Comparison of ENCODE assay signal across 10 mouse cellular contexts in genomic region chr7:132214031-132214430, GRCm38 (mm10).
"Had no signal": no experiment of that assay in that cellular context is flagged by ENCODE, and none has a peak within 500 bp of the region (broad histone marks: within the 10 kb centered on the region; RNA-seq: fewer than 3 reads in every experiment).

No protein-coding gene starts in this region.

- H3K4me1 ChIP-seq: liver, embryonic 12.5 days; liver, embryonic 15.5 days; lung, embryonic 15.5 days; megakaryocyte, embryonic 14.5 days; neural tube, embryonic 12.5 days had no signal

- H3K4me2 ChIP-seq: limb, embryonic 12.5 days; liver, embryonic 12.5 days; liver, embryonic 15.5 days; lung, embryonic 15.5 days; midbrain, embryonic 13.5 days; neural tube, embryonic 12.5 days; stomach, embryonic 15.5 days had no signal

- DNase-seq: kidney, adult 11 months had no signal

- H3K4me3 ChIP-seq: limb, embryonic 12.5 days; liver, embryonic 12.5 days; liver, embryonic 15.5 days; lung, embryonic 15.5 days; megakaryocyte, embryonic 14.5 days; midbrain, embryonic 10.5 days; midbrain, embryonic 13.5 days; neural tube, embryonic 12.5 days; stomach, embryonic 15.5 days had no signal

- H3K9me3 ChIP-seq: limb, embryonic 12.5 days; liver, embryonic 12.5 days; liver, embryonic 15.5 days; lung, embryonic 15.5 days; megakaryocyte, embryonic 14.5 days; midbrain, embryonic 10.5 days; midbrain, embryonic 13.5 days; neural tube, embryonic 12.5 days; stomach, embryonic 15.5 days had no signal

- H3K9ac ChIP-seq: limb, embryonic 12.5 days; liver, embryonic 12.5 days; liver, embryonic 15.5 days; lung, embryonic 15.5 days; midbrain, embryonic 13.5 days; neural tube, embryonic 12.5 days; stomach, embryonic 15.5 days had no signal

- H3K27ac ChIP-seq: limb, embryonic 12.5 days; liver, embryonic 12.5 days; liver, embryonic 15.5 days; lung, embryonic 15.5 days; midbrain, embryonic 10.5 days; midbrain, embryonic 13.5 days; neural tube, embryonic 12.5 days; stomach, embryonic 15.5 days had no signal

- ATAC-seq: liver, embryonic 12.5 days had no signal

- H3K27me3 ChIP-seq: lung, embryonic 15.5 days; neural tube, embryonic 12.5 days; stomach, embryonic 15.5 days had no signal

- H3K36me3 ChIP-seq: limb, embryonic 12.5 days; liver, embryonic 12.5 days; liver, embryonic 15.5 days; lung, embryonic 15.5 days; midbrain, embryonic 10.5 days; midbrain, embryonic 13.5 days; neural tube, embryonic 12.5 days; stomach, embryonic 15.5 days had no signal
